Mouse (Mus musculus): ENCODE measurements around the gene Slco3a1.

GRCm38 (mm10) chr7:74498266-74498980 lies 56.2 kb downstream of the Slco3a1 start:
- no peak for TF ChIP-seq CTCF (IDR thresholded peaks at IDR 0.05; ENCODE audit: low read depth, low read length)
- TF ChIP-seq TAL1 (conservative IDR thresholded peaks at IDR 0.05; ENCODE audit: low read depth, low read length), result no peak
